Mouse (Mus musculus) MEL (cell line): ENCODE data around the gene Zfp36l1. TPM values are rescaled to one million over a fixed set of nuclear protein-coding genes. Genes with fewer than 3 reads are reported as not detected.

Experiments
- DNase-seq: peaks from one replicate; pipeline ENCODE4 v3.0.0; 2011; ENCODE audit warnings: low read depth, low spot score
- H3K27ac ChIP-seq: 2 replicates; pipeline ENCODE4 v1.5.1; 2012; ENCODE audit warnings: low read depth, mild to moderate bottlenecking, control low read depth, low read length, moderate library complexity; ENCODE audit not compliant: control insufficient read depth
- H3K27me3 ChIP-seq, 2 experiments: fragments of 150-350 bp in 1 of 2; sonication (generic) in 1 of 2; 2 replicates each; pipeline ENCODE4 v1.6.1; 2012; ENCODE audit warnings: low read length in 2 of 2, mild to moderate bottlenecking in 2 of 2, improper control_type of control experiment in 1 of 2, moderate library complexity in 1 of 2; ENCODE audit not compliant: insufficient read depth in 2 of 2, control insufficient read depth in 1 of 2
- H3K36me3 ChIP-seq, 2 experiments: 2 replicates each; pipeline ENCODE4 v1.6.1; 2012 to 2014; ENCODE audit warnings: low read length in 2 of 2, improper control_type of control experiment in 1 of 2, inconsistent platforms in 1 of 2, mild to moderate bottlenecking in 1 of 2; ENCODE audit not compliant: insufficient read depth in 2 of 2, control insufficient read depth in 1 of 2
- H3K4me1 ChIP-seq, 2 experiments: fragments of 150-350 bp in 1 of 2; sonication (generic) in 1 of 2; 2 replicates each; pipeline ENCODE4 v1.6.1; 2012; ENCODE audit warnings: low read length in 2 of 2, improper control_type of control experiment in 1 of 2, mild to moderate bottlenecking in 1 of 2; ENCODE audit not compliant: insufficient read depth in 2 of 2, control insufficient read depth in 1 of 2
- H3K4me3 ChIP-seq, 2 experiments: fragments of 150-350 bp in 1 of 2; sonication (generic) in 1 of 2; 2 replicates each; pipeline ENCODE4 v1.5.1; 2012; ENCODE audit warnings: low read depth in 2 of 2, low read length in 2 of 2, mild to moderate bottlenecking in 2 of 2, moderate library complexity in 2 of 2, control low read depth in 1 of 2, improper control_type of control experiment in 1 of 2; ENCODE audit not compliant: control insufficient read depth in 1 of 2, insufficient read depth in 1 of 2
- H3K79me2 ChIP-seq: 2 replicates; pipeline ENCODE4 v1.6.1; 2012; ENCODE audit warnings: mild to moderate bottlenecking, low read length, moderate library complexity; ENCODE audit not compliant: control insufficient read depth, poor library complexity, insufficient read depth
- H3K9ac ChIP-seq: 2 replicates; pipeline ENCODE4 v1.6.1; 2012; ENCODE audit warnings: low read depth, mild to moderate bottlenecking, control low read depth, low read length, moderate library complexity; ENCODE audit not compliant: control insufficient read depth, poor library complexity, severe bottlenecking
- H3K9me3 ChIP-seq: fragments of 150-350 bp; sonication (generic); replicated peaks from 2 replicates; pipeline ENCODE4 v1.6.1; 2012; ENCODE audit warnings: mild to moderate bottlenecking, low read length, improper control_type of control experiment, moderate library complexity; ENCODE audit not compliant: insufficient read depth
- BHLHE40 ChIP-seq: IDR thresholded peaks from 2 replicates; pipeline ENCODE4 v1.6.1; 2012; ENCODE audit warnings: low read depth, mild to moderate bottlenecking, inconsistent platforms, low read length, improper control_type of control experiment, borderline replicate concordance
- CHD1 ChIP-seq: IDR thresholded peaks from 2 replicates; pipeline ENCODE4 v1.6.1; 2012; ENCODE audit warnings: low read depth, mild to moderate bottlenecking, inconsistent platforms, low read length, improper control_type of control experiment
- GATA1 ChIP-seq: IDR thresholded peaks from 2 replicates; pipeline ENCODE4 v1.6.1; 2011; ENCODE audit warnings: low read depth, low read length, improper control_type of control experiment
- HCFC1 ChIP-seq: IDR thresholded peaks from 2 replicates; pipeline ENCODE4 v1.6.1; 2012; ENCODE audit warnings: low read depth, mild to moderate bottlenecking, inconsistent platforms, low read length, improper control_type of control experiment, moderate library complexity
- JUND ChIP-seq: IDR thresholded peaks from 2 replicates; pipeline ENCODE4 v1.6.1; 2011; ENCODE audit warnings: low read depth, mild to moderate bottlenecking, improper control_type of control experiment, low read length
- MAFK ChIP-seq: IDR thresholded peaks from 2 replicates; pipeline ENCODE4 v1.6.1; 2011; ENCODE audit warnings: low read depth, mild to moderate bottlenecking, low read length, improper control_type of control experiment, borderline replicate concordance
- MAZ ChIP-seq: IDR thresholded peaks from 2 replicates; pipeline ENCODE4 v1.6.1; 2012; ENCODE audit warnings: low read depth, mild to moderate bottlenecking, inconsistent platforms, low read length, improper control_type of control experiment
- NRF1 ChIP-seq: IDR thresholded peaks from 2 replicates; pipeline ENCODE4 v1.6.1; 2014; ENCODE audit warnings: low read depth, mild to moderate bottlenecking, inconsistent platforms, low read length, improper control_type of control experiment, moderate library complexity; ENCODE audit not compliant: poor library complexity, insufficient read depth, severe bottlenecking
- POLR2A ChIP-seq, 2 experiments: IDR thresholded peaks; 2 replicates each; pipeline ENCODE4 v1.6.1; 2011 to 2012; ENCODE audit warnings: low read length in 2 of 2, mild to moderate bottlenecking in 2 of 2, control low read depth in 1 of 2, improper control_type of control experiment in 1 of 2, low read depth in 1 of 2, moderate library complexity in 1 of 2; ENCODE audit not compliant: control insufficient read depth in 1 of 2, insufficient read depth in 1 of 2, poor library complexity in 1 of 2
- POLR2AphosphoS5 ChIP-seq: IDR thresholded peaks from 2 replicates; pipeline ENCODE4 v1.6.1; 2012; ENCODE audit warnings: low read depth, borderline replicate concordance, mild to moderate bottlenecking, inconsistent platforms, low read length, moderate library complexity, mixed read lengths
- RCOR1 ChIP-seq: IDR thresholded peaks from 2 replicates; pipeline ENCODE4 v1.6.1; 2012; ENCODE audit warnings: low read depth, mild to moderate bottlenecking, inconsistent platforms, low read length, improper control_type of control experiment
- TAL1 ChIP-seq: IDR thresholded peaks from 2 replicates; pipeline ENCODE4 v1.6.1; 2012; ENCODE audit warnings: mild to moderate bottlenecking, inconsistent platforms, low read length, moderate library complexity, mixed read lengths
- UBTF ChIP-seq: IDR thresholded peaks from 2 replicates; pipeline ENCODE4 v1.6.1; 2012; ENCODE audit warnings: low read depth, mild to moderate bottlenecking, inconsistent platforms, low read length, improper control_type of control experiment, moderate library complexity, borderline replicate concordance; ENCODE audit not compliant: insufficient read depth
- ZMIZ1 ChIP-seq: IDR thresholded peaks from 2 replicates; pipeline ENCODE4 v1.6.1; 2012; ENCODE audit warnings: low read depth, mild to moderate bottlenecking, inconsistent platforms, low read length, improper control_type of control experiment, moderate library complexity
- polyA plus RNA-seq, 2 experiments: library from polyadenylated mRNA; stranded (reverse) in 1 of 2; unstranded in 1 of 2; fragments of >175 nt in 1 of 2; fragments of >200 nt in 1 of 2; gene quantifications; 2 replicates each; pipeline versions ENCODE4 v1.2.1 to v1.2.4; 2012; ENCODE audit warnings: low replicate concordance in 2 of 2, low read depth in 1 of 2; ENCODE audit not compliant: insufficient read length in 2 of 2, insufficient read depth in 1 of 2, missing spikeins in 1 of 2
- total RNA-seq: library from RNA; depleted of rRNA; stranded (reverse); fragments of 300-350 nt; gene quantifications from 2 replicates; pipeline ENCODE4 v1.2.3, GENCODE M21; 2012

Gene Zfp36l1
- total and polyA plus RNA-seq, 3 experiments, result 1.2 to 22.5 TPM; not detected in 1

- Histone ChIP-seq H3K9me3 (no peaks in the 10 kb centered on the region), H3K79me2 (peaks cover 15% of the 10 kb centered on the region), H3K4me1 (no peaks in the 10 kb centered on the region), H3K9ac (no peak overlapping the region), H3K27ac (no peak overlapping the region), H3K4me3 (no peak overlapping the region), H3K36me3 (0 out of 4 replicates have a peak, but pooled peaks cover 0 to 2% of the 10 kb centered on the region in 2 experiments), H3K27me3 (no peaks in the 10 kb centered on the region; a peak in 1 of 4 replicates)
- TF ChIP-seq CHD1, result no peak
- no peak for TF ChIP-seq BHLHE40
- no peak for TF ChIP-seq MAFK
- TF ChIP-seq POLR2A (IDR thresholded peaks at IDR 0.05; ENCODE audit: control insufficient read depth in 1 of 2, insufficient read depth in 1 of 2, low read depth in 1 of 2, low read length in 2 of 2, poor library complexity in 1 of 2), result no peak
- no peak for TF ChIP-seq JUND
- TF ChIP-seq RCOR1, result no peak
- no peak for TF ChIP-seq TAL1
- no peak for TF ChIP-seq HCFC1
- TF ChIP-seq MAZ, result no peak
- TF ChIP-seq ZMIZ1, result no peak
- TF ChIP-seq NRF1, result no peak
- DNase-seq, result no peak
Measured at GRCm38 (mm10) chr12:80106896-80107667, 5.7 kb downstream of the Zfp36l1 start.

GRCm38 (mm10) chr12:80106138-80106895, 6.5 kb downstream of the Zfp36l1 start:
- 0 out of 4 replicates have a peak, but pooled peaks cover 0 to 2% of the 10 kb centered on the region in 2 experiments for H3K36me3 ChIP-seq
- TF ChIP-seq POLR2AphosphoS5 (peak; percentile 65; the same call in 1 of the 2 replicates), NRF1 (no peak), GATA1 (no peak), RCOR1 (no peak), UBTF (no peak)
- H3K4me3 ChIP-seq, result no peak overlapping the region
- H3K27ac ChIP-seq, result no peak overlapping the region
- no peak overlapping the region for H3K9ac ChIP-seq
- no peaks in the 10 kb centered on the region; a peak in 2 of 4 replicates for H3K27me3 ChIP-seq
- no peak for DNase-seq
- no peaks in the 10 kb centered on the region for H3K4me1 ChIP-seq
- peaks cover 8% of the 10 kb centered on the region for H3K79me2 ChIP-seq
- no peaks in the 10 kb centered on the region for H3K9me3 ChIP-seq
